Mouse (Mus musculus) gonadal fat pad, adult 2 months (tissue): ENCODE results near the gene Doc2a. TPM values are rescaled to one million over a fixed set of nuclear protein-coding genes. Genes with fewer than 3 reads are reported as not detected.

ENCODE experiments used
- DNase-seq: peaks from one replicate; pipeline ENCODE4 v3.0.0-alpha.2; 2012; ENCODE audit warnings: low read depth
- polyA plus RNA-seq: library from polyadenylated mRNA; depleted of rRNA; stranded (reverse); fragments of >200 nt; gene quantifications from 2 replicates; pipeline ENCODE4 v1.2.3, GENCODE M21; 2012; rRNA removed

Gene Doc2a
- polyA plus RNA-seq = 0.13 TPM in 1 of 2 replicates, not detected in the other

GRCm38 (mm10) chr7:126847116-126847420 lies at the start of gene Doc2a:
Gene Doc2a, plus strand, starts transcription at chr7:126847416.
- no peak for DNase-seq

DNA sequence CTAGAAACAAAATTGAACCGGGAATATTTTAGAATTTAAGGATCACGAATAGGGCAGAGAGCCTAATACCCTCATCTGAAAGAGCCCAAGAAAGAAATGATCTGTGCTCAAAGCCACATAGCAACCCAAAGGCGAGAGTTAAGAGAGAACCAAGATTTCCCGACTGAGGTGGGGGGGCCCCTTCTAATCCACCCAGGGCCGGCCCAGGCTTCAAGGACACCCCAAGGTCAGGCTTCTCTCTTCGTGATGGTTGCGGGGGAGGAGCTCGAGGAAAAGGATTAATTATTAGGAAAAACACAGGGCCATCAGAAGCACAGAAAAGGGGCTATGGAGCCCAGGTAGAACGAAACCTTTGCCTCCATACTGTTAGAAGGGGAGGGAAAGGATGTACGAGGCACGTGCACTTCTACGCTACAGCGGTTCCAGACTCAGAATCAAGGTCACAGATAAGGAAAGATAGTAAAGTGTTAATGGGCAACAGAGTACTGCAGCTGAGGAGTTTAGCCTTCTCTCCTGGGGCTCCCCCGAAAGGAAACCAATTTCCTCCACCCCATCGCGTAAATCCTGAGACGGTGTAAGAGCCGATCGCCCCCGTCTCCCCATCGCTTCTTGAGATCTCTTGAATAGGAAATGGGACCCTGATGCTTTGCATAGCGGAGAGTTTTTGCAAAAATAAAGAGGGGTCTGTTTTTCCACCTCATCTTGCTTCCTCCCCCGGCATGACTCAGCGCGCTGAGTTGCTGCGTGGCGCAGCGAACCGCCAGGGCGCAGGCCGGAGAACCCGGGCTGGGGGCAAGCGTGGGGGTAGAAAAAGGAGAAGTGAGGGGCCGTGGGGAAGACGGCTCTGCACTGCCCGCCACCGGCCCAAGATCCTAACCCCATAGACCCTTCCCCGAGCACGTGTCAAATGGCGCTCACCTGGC lies 48.8 kb upstream of the Doc2a start:
- DNase-seq = no peak

GRCm38 (mm10) chr7:126799050-126799467 lies 48.2 kb upstream of the Doc2a start:
- no peak for DNase-seq

DNA sequence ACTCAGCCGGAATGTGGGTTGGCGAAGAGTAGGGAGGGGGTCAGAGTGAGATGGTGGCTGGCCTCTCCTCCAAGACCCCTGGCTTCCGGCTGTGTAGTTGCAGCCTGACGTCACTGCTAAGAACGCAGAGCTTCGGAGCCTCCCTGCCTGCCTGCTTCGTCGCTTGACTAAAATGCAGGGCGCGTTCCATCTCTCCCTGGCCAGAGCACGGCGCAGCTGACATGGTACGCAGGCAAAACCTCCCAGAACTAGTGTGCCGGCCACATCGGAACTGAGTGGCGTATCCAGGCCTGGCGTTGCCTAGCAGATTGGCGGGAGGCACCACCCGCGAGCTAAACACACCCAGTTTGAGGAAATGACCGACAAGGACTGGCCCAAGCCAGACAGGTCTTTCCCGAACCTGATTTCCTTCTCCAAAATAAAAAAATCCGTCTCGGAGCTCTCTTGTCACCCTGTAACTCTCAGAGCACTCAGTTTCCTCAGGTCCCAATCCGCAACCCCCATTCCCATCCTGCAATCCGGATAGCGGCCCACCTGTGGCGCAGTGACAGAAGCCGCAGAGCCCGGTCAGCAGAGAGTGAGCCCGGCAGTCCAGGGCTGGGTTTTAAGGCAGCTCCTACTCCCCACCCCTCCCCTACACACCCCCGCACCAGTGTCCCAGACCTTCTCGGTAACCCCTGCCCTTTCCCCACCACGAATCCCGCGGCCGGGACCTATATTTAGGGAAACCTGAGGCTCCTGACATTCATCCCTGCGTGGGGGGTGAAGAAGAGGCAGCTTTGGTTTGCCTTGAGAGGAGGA lies 47.5 kb upstream of the Doc2a start:
- no peak for DNase-seq

DNA sequence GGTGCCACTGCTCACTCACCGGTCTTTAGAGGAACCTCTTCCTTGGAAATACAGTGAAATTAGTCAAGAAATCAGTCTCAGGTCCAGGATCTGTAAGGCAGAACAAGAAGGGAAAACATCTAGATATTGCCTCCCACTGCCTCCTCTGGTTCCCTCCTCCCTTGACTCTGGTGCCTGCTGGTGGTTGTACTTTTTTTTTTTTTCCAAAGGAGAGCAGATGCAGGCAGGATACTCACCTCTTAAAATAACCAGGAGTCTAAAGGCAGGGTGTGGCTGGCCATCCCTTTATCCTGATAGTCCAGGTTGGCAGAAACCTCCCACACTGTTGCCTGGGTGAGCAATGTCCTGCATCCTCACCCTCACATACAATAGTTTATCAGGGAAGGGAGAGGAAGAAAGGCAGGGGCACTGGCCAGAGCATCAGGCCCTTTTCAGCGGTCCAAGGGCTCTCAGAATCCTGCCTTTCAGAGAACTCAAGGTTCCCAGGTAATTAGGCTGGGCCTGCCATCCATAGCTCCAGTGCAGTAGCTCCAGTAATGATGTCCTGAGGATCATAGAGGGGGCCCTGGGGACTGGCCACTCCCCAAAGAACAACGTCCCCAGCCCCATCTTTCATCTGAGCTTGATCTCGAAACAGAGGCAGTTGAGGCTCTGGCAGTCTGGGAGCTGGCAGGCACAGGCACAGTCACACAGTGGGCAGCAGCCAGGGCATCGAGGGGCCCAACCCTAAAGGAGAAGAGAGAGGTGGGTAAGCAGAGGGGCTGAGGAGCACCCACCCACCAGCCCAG lies 46.8 kb upstream of the Doc2a start:
- no peak for DNase-seq

- no peak for DNase-seq
Observed at GRCm38 (mm10) chr7:126801057-126801422, 46.2 kb upstream of the Doc2a start.

DNA sequence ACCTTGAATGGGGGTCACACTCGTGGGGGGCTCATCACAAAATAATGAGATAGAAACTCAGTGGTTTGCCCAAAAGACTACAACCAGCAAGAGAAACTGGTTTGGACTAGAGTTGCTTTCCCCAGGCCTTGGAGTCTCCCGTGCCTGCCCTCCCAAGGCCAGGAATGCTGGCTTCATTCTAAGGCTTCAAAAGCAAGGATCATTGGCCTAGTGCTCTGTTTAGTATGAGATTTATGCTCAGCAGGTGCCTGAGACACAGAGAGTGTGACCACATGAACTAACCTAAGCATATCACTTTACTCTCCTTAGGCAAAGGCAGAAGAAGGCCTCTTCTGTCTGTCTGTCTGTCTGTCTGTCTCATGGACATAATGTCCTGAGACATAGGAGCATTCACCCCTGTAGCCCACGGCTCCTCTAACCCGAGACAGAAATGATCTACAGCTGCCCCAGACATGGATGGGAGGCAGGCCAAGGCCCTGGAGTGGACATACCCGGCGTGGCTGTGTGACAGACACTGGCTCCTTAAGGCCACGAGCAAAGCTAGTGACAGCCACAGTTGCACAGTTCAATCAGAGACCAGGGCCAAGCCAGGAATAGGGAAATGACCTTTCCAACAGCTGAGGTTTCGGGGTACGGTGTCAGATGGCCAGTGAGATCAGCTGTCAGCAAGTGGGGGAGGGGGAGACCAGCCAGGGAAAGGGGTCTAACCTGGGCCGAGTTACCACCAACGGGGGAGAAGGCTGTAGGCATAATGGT lies 44.9 kb upstream of the Doc2a start:
- DNase-seq = no peak

GRCm38 (mm10) chr7:126803181-126803580 lies 44.0 kb upstream of the Doc2a start:
- DNase-seq = no peak

- DNase-seq = no peak
Observed at GRCm38 (mm10) chr7:126803751-126804150, 43.5 kb upstream of the Doc2a start.

DNA sequence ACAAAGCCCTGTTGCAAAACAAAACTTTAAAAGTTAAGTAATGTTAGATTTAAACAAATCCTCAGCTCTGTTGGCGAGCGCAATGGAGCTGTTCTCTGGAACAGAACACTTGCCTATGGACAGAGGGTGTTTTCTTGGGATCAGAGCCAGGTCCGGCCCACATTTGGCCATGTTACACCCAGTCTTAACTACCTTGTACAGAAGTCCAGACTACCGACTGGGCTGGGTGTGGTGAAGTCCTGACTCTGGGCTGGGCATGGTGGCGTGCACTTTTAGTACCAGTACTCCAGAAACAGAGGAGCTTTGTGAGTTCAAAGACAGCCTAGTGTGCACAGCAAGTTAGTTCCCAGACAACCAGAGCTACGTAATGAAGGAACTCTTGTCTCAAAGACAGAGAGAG lies 40.3 kb upstream of the Doc2a start:
- peak; percentile 88 for DNase-seq

- no peak for DNase-seq
Observed at GRCm38 (mm10) chr7:126807405-126807804, 39.8 kb upstream of the Doc2a start.

- DNase-seq = no peak
Observed at GRCm38 (mm10) chr7:126808703-126809455, 38.3 kb upstream of the Doc2a start.

DNA sequence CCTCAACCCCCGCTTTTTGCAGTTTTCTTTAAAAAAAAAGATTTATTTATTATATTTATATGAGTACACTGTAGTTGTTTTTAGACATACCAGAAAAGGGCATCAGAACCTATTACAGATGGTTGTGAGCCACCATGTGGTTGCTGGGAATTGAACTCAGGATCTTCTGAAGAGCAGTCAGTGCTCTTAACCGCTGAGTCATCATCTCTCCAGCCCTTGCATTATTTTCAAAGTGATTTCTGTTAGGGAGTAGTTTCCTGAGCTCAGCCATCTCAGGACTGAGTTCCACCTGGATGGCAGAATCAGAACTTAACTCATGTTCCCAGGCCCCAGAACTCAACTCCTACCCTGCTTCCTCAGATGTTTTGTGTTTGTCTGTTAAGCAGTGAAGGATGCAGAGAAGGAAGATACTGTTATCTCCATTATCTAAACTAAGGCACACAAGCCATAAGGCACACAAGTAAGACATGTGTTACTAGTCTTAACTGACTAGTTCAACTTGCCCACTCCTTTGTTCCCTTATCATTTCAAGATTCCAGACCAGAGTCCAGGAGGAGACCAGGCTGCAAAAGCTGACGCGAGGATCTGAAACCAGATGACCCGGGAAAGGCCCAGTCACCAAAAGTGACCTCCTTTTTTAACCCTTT lies 37.4 kb upstream of the Doc2a start:
- DNase-seq = no peak

DNA sequence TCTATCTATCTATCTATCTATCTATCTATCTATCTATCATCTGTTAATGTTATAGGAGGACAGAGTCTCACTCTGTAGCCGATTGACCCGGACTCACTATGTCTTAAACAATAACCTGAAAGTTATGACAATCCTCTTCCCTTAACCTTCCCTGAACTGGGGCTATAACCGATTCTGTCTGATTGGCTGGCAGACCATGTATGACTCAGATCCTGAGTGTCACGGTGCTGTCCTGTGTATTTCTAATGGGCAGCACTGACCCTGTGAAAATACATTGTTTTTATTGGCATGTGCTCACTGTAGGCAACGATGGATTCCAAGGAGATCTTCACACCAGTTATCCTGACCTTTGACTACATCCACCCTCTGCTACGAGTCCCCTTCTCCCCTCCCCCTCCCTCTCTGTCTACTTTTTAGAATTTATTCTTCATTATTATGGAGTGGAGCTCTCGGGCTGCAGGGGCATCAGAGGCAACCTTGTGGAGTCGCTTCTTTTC lies 31.4 kb upstream of the Doc2a start:
- no peak for DNase-seq

GRCm38 (mm10) chr7:126816494-126816893 lies 30.7 kb upstream of the Doc2a start:
- DNase-seq = no peak

- DNase-seq = no peak
Observed at GRCm38 (mm10) chr7:126817595-126817994, 29.6 kb upstream of the Doc2a start.

GRCm38 (mm10) chr7:126818818-126819217 lies 28.4 kb upstream of the Doc2a start:
- DNase-seq = no peak

DNA sequence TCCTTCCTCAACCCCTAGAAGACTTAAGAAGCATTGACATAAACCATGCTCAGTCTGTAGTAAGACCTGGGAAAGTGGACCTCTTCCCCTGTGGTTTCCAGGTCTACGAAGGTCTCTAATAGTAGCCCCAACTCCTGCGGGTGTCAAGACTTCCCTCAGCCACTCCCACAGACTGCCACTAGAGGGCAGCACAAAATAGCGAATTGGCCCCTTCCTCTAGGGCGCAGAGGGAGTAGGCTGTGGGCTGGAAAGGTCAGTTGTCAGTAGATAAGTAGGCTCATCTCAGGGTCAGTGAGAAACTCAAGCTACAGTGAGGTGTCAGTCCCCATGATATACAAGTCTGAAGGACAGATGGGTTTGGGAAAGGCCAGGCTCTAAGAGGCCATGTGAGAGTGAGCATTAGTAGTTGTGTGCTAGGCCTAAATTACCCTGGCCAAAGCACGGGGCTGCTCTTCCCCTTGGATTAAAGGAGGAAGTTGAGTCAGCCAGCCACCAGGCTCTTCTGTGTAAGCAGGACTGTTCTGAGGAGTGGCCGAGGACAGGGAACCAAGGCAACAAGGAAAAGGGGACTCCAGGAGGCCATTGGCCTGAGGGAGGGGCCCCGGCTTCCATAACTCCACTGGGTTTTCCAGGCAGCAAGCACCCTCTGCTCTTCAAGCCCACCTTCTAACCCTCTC lies 25.2 kb upstream of the Doc2a start:
- DNase-seq = no peak

GRCm38 (mm10) chr7:126822741-126823140 lies 24.5 kb upstream of the Doc2a start:
- DNase-seq = no peak
